Mouse (Mus musculus) myocyte (in vitro differentiated cells): ENCODE results near the gene Ccl9.

Source experiments
- E2F4 ChIP-seq: IDR thresholded peaks from one replicate; pipeline ENCODE4 v1.6.1; 2011; ENCODE audit warnings: mild to moderate bottlenecking, control low read depth, moderate library complexity; ENCODE audit not compliant: insufficient read depth
- MYOG ChIP-seq, 3 experiments: IDR thresholded peaks; one replicate each; pipeline ENCODE4 v1.6.1; 2011; ENCODE audit warnings: control low read depth in 2 of 3, low read depth in 2 of 3, mild to moderate bottlenecking in 2 of 3; ENCODE audit not compliant: insufficient read length in 2 of 3, control insufficient read depth in 1 of 3, insufficient read depth in 1 of 3
- POLR2A ChIP-seq: IDR thresholded peaks from one replicate; pipeline ENCODE4 v1.6.1; 2011; ENCODE audit warnings: low read depth, mild to moderate bottlenecking, control low read depth, moderate library complexity; ENCODE audit not compliant: insufficient read length
- POLR2AphosphoS2 ChIP-seq: IDR thresholded peaks from one replicate; pipeline ENCODE4 v1.6.1; 2011; ENCODE audit warnings: low read depth, control low read depth; ENCODE audit not compliant: insufficient read length
- SRF ChIP-seq: IDR thresholded peaks from one replicate; pipeline ENCODE4 v1.6.1; 2011; ENCODE audit warnings: low read depth; ENCODE audit not compliant: control insufficient read depth, insufficient read length
- TCF12 ChIP-seq: IDR thresholded peaks from one replicate; pipeline ENCODE4 v1.6.1; 2011; ENCODE audit warnings: mild to moderate bottlenecking, control low read depth; ENCODE audit not compliant: poor library complexity, insufficient read depth, severe bottlenecking

- TF ChIP-seq SRF (no peak), POLR2A (no peak), MYOG (IDR thresholded peaks at IDR 0.05; ENCODE audit: control insufficient read depth in 1 of 3, insufficient read depth in 1 of 3, insufficient read length in 2 of 3, low read depth in 2 of 3) (no peak), POLR2AphosphoS2 (no peak), E2F4 (no peak), TCF12 (no peak)
Observed at GRCm38 (mm10) chr11:83541415-83541814, 37.0 kb downstream of the Ccl9 start.
